Mouse (Mus musculus) cerebellum, adult 2 months (tissue): Measurements from ENCODE around the gene Hypk.

ENCODE experiments used
- CTCF ChIP-seq: fragments of 200-500 bp; IDR thresholded peaks from 2 replicates; pipeline ENCODE4 v1.5.1; 2011; ENCODE audit warnings: low read depth, mild to moderate bottlenecking, control low read depth, low read length, moderate library complexity, borderline replicate concordance; ENCODE audit not compliant: insufficient read depth
- POLR2A ChIP-seq: fragments of 200-500 bp; IDR thresholded peaks from 2 replicates; pipeline ENCODE4 v1.6.1; 2011; ENCODE audit warnings: low read length, control low read depth, borderline replicate concordance; ENCODE audit not compliant: insufficient read depth

DNA sequence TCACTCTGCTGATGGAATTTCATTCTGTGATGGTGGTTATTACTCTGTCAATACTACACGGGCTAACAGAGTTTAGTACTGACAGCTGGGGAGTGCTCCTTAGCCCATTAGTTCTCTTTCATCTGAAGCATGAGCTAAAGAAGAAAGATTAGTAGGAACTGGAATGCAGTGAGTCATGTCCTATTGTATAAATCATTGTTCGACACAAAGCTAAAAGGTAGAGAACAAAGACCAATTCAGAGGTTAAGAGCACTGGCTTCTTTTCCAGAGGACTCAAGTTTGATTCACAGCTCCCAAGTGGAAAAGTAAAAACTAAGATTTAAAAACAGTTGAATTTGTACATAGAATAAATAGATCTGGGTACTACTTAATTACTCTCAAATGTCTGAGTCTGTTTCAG lies 7.0 kb downstream of the Hypk start:
- TF ChIP-seq CTCF (no peak), POLR2A (no peak)
